Mouse (Mus musculus): ENCODE results near the gene Prkch. TPM values are rescaled to one million over a fixed set of nuclear protein-coding genes. Genes with fewer than 3 reads are reported as not detected.

Gene Prkch
- total RNA-seq, 1 experiment from 2014 or later: 140 TPM

DNA sequence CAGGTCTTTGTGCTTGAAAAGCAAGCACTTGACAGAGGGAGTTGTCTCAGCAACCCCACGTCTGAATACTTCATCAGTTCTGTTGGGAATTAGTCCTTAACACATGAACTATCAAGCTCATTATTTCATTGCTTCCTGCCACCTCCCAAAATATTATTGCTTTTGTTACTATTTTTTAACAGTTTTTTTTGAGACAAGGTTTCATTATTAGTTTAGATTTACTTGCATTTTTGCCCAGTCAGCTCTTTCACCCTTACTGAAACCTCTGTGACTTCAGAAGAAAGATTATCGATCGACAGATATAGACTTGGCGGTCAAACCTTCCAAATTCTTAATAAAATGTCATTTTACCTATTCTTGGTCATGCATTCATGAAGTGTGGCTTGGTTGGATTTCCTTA lies 219.3 kb downstream of the Prkch start:
- ATAC-seq (replicated peaks; ENCODE audit: insufficient number of reproducible peaks, low FRiP score, low TSS enrichment, poor library complexity, severe bottlenecking): no peak

DNA sequence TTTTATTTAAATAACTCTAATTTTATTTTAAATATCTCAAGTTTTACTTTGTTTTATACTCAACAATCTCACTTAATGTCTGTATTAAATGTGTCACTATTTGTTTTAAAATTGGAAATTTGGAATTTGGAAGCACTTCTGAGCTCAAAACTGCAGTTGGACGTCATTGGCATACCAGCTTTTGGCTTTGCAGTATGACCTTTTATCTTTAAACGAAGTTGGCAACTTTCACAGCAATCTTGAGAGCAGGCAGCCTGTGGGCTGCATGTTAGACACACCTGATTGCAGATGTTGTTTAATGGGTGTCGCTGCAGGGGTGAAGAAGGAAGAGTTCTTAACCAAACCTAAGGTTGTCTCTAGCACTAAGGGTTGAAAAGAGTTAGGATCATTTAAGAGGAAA lies 220.9 kb downstream of the Prkch start:
- ATAC-seq (replicated peaks; ENCODE audit: insufficient number of reproducible peaks, low FRiP score, low TSS enrichment, poor library complexity, severe bottlenecking): no peak

DNA sequence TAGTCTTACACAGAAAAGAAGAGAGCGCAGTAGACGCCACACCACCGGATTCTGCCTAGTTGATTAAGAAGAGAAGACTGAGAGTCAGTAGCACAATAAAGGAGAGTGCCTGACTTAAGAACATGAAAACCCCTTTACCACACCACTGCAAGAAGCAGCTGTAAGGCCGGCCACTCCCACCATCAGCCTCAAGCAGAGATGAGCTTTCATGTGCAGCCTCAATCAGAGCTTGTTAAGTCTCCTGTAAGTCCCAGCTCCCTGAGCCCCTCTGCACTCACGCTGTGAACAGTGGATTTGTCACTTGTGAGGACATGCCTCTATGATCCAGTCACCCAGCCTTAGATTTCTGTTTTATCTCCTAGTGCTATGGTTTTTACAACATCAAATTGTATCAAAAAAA lies 221.4 kb downstream of the Prkch start:
- no peak for ATAC-seq (replicated peaks; ENCODE audit: insufficient number of reproducible peaks, low FRiP score, low TSS enrichment, poor library complexity, severe bottlenecking)

DNA sequence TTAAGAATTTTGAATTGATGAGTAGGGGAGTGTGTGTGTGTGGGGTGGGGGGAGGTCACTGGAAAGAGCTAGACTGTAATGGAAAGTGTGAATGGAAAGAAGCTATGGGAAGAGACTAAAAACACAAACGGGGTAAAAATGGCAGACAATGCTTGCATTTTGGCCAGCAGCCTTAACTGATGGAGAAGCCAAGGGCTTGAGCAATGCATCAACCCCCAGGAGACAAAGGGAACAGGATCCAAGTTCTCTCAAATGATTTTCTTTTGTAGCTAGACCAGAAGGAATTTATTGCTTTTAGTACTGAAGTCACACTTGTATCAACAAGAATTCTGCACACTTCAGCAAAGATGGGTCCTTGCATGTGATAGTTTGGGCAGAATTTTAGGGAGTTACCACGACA lies 222.6 kb downstream of the Prkch start:
- no peak for ATAC-seq (replicated peaks; ENCODE audit: insufficient number of reproducible peaks, low FRiP score, low TSS enrichment, poor library complexity, severe bottlenecking)

DNA sequence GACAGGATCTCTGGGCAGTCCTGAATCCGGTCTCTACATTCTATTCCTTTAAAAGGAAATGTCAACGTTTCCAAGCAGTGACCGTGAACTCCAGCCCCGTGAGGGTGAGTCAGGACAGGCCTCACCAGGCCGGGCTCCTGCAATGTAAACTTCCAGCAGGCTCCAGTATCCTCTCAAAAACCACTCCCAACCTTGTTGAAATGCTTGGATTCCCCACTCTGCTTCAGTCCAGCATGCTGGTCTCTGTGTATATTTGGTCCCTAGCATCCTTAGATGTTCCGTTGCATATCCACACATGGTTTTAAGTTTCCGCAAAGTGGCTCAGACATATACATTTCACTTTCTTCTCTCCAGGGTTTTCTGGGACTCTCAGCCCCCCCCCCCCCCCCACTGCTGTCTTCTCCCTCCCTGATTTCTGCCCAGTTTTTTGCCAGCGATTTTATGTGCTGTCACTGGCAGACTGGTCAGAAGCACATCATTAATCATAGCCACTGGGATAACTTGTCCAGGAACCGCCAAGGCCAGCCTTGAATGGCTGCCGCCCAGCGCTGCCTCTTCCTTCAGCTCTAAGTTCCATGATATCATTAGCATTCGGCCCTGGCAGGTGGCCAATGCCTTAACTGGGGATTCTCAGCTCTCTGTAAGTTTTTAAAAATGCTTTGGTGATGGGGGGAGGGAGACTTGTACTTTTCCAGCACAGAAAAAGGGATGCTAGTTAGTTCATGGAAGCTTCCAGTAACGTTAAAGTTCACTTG lies 225.6 kb downstream of the Prkch start:
- no peak for ATAC-seq (replicated peaks; ENCODE audit: insufficient number of reproducible peaks, low FRiP score, low TSS enrichment, poor library complexity, severe bottlenecking)

DNA sequence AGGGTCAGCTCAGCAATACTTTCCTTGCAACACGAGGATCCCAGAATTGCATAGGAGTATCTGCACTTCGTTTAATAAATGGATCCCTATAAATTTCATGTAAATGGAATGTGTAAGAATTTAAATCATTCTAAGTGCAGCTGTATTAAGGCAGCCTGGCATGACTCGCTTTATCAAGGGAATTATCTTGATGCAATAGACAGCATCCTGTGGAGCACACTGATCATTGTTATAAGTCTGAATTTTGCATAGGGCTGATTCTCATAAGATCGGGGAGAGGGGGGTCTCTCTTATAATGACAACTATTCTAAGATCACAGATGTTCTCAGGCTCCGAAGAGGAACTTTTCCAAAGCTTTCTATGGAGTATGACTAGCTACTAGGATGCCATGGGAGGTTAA lies 226.3 kb downstream of the Prkch start:
- no peak for ATAC-seq (replicated peaks; ENCODE audit: insufficient number of reproducible peaks, low FRiP score, low TSS enrichment, poor library complexity, severe bottlenecking)

DNA sequence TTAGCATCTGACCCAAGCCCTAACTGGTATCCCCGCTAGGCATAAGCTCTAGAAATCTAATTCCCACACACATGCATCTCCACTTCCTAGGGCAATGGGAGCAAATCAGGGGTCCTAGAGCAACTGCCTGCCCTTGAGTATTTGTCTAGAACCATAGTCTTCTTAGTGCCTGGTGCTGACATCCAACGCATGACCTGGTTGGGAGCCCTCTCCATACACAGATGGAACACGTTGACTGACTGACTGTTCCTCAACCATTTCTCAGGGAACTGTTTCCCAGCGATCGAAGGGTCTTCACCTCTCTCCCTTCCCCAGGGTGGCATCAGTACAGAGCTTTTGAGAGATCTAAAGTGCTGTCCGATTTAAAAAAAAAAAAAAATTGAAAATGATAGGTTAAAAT lies 227.6 kb downstream of the Prkch start:
- ATAC-seq (replicated peaks; ENCODE audit: insufficient number of reproducible peaks, low FRiP score, low TSS enrichment, poor library complexity, severe bottlenecking): no peak

DNA sequence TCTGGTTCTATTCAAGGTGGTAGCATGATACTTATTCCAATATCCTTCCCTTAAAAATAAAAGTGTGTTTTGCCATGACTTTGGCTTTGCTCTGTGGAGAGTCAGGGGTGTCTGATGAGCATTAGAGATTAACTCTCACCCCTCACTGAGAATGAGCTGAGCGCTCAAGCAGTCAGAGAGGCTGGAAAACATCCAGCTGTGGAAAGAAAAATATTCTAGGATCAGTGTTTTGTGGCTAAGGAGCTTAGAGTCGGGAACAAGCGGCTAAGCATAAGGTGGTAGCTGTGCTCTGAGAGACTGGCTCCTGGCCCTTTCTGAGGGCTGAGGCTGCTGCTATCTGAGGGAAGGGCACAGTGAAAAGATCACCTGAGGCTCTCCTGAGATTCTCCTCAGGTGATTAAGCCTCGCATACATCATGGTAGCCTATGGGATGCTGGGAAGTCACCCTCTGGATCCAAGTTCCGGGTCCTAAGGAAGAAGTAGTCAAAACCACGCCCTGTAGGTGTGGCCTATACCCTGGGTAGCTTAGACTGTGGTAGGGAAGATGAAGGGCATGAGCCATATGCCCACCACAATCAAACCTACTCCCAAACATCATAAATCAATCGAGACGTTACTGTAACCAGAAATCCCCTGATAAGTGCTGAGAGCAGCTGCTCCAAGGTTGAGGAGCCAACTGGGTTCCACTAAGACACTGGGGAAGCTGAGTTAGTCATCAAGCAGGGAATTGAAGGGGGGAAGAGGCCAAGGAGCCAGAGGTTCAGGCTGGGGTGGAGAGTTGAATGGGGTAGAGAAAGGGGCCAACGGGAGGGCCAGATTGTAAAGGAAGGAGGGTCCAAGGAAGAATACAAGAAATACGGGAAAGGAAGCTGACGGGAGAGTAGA lies 228.7 kb downstream of the Prkch start:
- ATAC-seq (replicated peaks; ENCODE audit: insufficient number of reproducible peaks, low FRiP score, low TSS enrichment, poor library complexity, severe bottlenecking): no peak

DNA sequence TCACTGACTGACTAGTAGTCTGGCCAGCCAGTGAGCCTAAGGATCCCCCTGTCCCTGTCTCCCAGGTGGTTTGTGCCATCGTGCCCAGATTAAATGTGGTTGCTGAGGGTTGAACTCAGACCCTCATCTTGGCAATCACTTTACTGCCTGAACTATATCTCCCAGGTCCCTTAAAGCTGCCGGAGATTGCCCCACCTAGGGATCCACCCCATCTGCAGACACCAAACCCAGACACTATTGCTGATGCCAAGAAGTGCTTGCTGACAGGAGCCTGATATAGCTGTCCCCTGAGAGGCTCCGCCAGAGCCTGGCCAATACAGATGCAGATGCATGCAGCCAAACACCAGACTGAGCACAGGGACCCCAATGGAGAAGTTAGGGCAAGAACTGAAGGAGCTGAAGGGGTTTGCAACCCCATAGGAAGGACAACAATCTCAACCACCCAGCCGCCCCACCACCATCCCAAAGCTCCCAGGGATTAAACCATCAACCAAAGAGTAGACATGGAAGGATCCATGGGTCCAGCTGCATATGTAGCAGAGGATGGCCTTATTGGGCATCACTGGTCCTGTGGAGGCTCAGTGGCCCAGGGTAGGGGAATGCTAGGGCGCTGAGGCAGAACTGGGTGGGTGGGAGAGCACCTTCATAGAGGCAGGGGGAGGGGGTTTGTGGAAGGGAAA lies 229.6 kb downstream of the Prkch start:
- ATAC-seq (replicated peaks; ENCODE audit: insufficient number of reproducible peaks, low FRiP score, low TSS enrichment, poor library complexity, severe bottlenecking): no peak

DNA sequence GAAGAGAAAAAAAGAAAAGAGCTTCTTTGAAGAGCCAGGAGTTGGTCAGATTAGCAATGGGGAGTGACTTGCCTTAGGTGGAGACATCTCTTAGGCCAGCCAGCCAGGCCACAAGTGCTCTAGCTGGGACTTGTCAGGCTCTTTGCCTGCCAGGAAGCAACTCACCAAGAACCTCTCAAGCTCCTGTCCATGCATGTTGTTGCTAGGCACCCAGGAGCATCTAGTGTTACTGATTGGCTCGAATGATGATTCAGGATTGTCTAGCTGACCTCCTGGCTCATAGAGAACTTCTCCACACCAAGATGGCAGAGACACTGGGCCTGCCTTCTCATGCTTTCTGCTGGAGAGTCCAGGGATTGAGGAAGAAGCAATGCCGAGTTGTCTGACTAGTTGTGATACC lies 230.3 kb downstream of the Prkch start:
- no peak for ATAC-seq (replicated peaks; ENCODE audit: insufficient number of reproducible peaks, low FRiP score, low TSS enrichment, poor library complexity, severe bottlenecking)

DNA sequence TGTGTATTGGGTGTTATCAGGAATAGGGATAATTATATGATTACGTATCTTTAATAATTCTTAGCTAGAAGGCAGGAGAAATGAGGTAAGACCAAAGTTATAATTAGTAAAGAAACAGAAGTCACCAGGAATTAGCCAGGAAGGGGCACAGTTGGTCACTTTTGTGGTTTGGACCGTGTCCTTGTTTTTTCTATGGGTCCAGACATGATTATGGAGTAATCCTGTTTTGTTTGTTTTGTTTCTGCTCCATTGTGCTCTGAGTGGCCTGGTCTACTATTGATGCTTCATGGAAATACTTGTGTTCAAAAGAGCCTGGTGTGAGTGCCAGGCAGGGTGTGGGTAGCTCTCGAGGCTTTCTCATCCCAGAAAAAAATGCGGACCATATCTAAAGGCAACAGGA lies 230.9 kb downstream of the Prkch start:
- no peak for ATAC-seq (replicated peaks; ENCODE audit: insufficient number of reproducible peaks, low FRiP score, low TSS enrichment, poor library complexity, severe bottlenecking)

DNA sequence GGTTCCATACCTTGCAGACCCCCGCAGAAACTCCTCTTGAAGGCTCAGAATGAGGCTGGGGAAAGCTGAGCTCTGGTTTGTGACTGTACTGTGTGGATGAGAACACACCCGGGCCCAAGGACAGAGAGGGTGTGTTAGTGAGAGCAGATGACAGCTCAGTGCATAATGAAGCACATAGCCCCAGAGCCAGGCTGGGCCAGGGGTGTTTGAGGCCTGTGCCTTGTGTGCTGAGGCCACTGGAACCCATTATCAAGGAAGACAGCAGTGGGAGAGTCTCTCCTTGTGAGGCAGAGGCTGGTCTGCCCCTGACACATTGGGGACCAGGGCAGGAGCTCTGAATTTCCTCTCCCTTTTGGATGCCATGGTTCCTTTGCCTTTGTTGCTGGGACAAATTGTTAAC lies 231.3 kb downstream of the Prkch start:
- no peak for ATAC-seq (replicated peaks; ENCODE audit: insufficient number of reproducible peaks, low FRiP score, low TSS enrichment, poor library complexity, severe bottlenecking)

DNA sequence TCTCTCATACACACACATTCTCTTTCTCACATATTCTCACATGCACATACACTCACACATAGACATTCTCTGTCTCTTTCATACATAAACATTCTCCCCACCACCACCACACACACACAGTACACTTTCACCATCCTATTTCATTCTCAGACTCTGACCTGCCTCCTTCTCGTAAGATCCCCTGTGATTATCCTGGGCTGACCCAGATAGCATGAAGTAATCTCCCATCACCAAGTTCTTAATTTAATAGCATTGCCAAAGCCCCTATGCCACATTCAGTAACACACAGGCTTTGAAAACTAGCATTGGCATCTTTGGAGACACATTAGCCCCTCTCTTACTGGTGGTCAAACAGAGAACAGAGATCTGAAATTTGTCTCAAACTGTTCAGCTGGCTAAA lies 232.3 kb downstream of the Prkch start:
- ATAC-seq (replicated peaks; ENCODE audit: insufficient number of reproducible peaks, low FRiP score, low TSS enrichment, poor library complexity, severe bottlenecking): no peak

DNA sequence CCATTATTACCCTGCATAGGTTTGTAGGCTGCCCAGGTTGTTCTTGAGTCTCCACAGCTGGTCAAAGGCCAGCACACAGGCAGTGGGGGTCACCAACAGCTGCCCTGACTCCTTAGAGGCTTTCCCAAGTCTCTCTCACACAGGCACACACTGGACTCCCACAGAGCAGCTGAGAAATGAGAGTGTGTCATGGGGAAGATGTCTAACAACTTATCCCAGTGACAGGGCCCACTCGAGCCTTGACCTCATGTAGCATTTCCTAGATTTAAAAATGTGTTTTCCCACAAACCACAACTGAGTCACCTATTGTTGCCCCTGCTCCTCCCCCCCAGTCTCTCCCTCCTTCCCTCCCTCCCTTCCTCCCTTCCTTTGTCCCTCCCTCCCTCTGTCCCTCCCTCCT lies 234.2 kb downstream of the Prkch start:
- ATAC-seq (replicated peaks; ENCODE audit: insufficient number of reproducible peaks, low FRiP score, low TSS enrichment, poor library complexity, severe bottlenecking): no peak

DNA sequence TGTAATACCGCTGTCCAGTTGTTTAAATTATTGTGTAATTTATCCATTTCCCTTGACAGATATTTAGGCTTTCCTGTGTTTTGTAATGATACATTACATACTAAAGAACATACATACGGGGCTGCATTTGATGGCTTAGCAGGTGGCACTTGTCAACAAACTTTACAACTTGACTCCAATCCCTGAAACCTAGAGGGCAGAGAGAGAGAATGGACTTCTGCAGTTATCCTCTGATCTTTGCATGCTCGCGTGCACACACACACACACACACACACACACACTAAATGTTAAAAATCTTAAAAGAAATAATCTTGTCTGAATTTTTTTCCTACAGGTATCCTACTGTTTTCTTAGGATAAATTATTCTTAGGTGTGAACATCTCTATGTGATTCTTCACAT lies 236.6 kb downstream of the Prkch start:
- ATAC-seq (replicated peaks; ENCODE audit: insufficient number of reproducible peaks, low FRiP score, low TSS enrichment, poor library complexity, severe bottlenecking): no peak

DNA sequence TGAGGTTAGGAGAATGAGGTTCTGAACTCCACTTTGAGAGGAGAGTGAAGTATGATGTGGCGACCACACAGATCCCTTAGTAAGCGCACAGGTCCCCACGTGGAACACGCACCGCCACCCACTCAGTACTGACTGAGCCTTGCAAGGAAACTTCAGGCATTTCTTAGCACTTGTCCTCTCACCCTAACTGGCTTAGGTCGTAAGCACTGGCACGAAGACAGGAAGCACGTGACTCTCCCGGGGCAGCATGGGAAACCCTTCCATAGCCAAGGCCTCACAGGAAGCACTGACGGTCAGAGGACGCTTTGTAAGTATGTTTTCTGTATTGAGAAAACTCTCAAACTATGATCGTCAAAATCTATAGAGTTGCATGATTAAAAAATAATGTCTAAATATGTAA lies 237.7 kb downstream of the Prkch start:
- no peak for ATAC-seq (replicated peaks; ENCODE audit: insufficient number of reproducible peaks, low FRiP score, low TSS enrichment, poor library complexity, severe bottlenecking)

DNA sequence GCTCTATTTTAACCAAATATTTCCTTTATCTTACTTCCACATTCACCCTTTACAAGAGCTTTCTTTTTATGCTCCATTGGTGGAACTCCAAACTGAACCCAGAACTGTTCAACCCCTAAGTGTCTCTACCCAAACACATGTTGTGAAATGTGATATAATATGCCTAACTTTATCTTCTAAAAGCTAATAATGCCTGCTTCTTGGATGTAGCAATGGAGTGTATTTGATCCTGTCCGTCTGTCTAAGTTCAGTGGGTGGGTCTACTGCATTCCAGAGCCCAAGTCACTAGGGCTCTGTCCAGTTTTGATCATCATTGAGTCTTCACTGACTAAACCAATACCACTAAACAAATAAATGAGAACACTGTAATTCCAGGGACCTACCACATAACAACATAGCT lies 240.2 kb downstream of the Prkch start:
- ATAC-seq (replicated peaks; ENCODE audit: insufficient number of reproducible peaks, low FRiP score, low TSS enrichment, poor library complexity, severe bottlenecking): no peak

Measured in monocyte, adult 5-6 weeks (primary cell).